Mouse (Mus musculus): ENCODE measurements around the gene Slc29a2. TPM values are rescaled to one million over a fixed set of nuclear protein-coding genes. Genes with fewer than 3 reads are reported as not detected.
A peak's percentile ranks its signal among the peaks of the same experiment; 100 is the strongest.
"Not testable (repeated sequence)": the region's sequence is repeated elsewhere in the genome, so short reads cannot be mapped to it uniquely, and the experiment has no call there.

The Slc29a2 gene
- polyA plus RNA-seq, 1 experiment, result not detected

DNA sequence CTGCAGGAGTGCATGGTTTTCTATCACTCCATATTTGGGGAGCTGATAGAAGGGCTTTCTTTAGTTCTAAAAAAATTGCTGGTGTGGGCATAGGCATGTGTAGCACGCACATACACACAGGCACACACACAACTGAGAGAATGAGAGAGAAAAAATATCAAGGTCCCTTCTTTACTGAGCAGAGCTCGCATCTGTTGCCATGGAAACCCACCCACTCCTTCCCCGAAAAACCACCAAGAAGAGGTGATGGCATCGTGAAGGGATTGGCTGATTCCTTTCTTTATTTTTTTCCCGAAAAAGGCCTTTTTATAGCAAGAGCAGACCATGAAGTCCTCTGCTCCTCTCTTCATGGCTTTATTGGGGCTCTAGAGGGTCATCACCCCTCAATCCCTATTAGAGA, 29.6 kb upstream of the Slc29a2 start:
- no peak for TF ChIP-seq CTCF (IDR thresholded peaks at IDR 0.05; ENCODE audit: insufficient read depth, low read depth, low read length)
- no peak for TF ChIP-seq POLR2A (IDR thresholded peaks at IDR 0.05; ENCODE audit: insufficient read depth, low read depth, low read length)
- Histone ChIP-seq H3K27ac (ENCODE audit: insufficient read depth, low read depth, low read length) (peak overlapping the region; percentile 100), H3K4me3 (ENCODE audit: insufficient read depth, low read depth, low read length) (no peak overlapping the region), H3K4me1 (ENCODE audit: control insufficient read depth, insufficient read depth, low read length) (peaks cover 50% of the 10 kb centered on the region)
- WGBS, result 18% methylated on average over 5 of the region's 5 CpGs

DNA sequence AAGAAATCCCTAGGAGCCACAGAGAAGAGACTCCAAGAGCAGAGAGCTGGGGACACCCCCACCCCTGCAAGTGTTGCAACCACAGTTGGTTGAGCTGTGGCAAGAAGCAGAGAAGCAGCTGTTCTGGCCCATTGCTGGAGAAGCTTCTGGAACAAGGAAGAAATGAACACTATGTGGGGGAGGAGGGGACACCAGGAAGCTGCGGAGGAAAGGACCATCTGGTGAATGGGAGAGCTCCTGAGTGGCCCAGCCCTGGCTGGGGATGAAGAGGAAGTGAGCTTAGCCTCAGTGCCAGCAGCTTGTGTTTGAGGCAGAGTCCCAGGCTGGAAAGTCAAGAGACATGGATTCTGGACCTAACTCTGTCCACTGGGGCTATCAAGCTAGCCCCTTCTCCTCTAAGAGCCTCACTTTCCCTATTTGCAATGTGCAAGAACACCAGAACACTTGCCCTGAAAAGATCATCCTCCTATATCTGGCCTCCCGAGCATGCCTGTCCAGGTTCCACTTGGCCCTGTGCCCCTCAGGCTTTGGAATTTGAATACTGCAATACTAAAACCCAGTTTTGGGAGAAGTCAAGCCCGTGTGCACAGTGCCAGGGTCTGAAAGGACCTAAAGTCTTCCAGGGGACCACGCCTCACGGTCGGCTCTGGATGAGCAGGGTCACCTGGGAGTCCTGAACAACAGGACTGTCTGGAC, 24.1 kb upstream of the Slc29a2 start:
- Histone ChIP-seq H3K4me1 (ENCODE audit: control insufficient read depth, insufficient read depth, low read length) (peaks cover 53% of the 10 kb centered on the region), H3K4me3 (ENCODE audit: insufficient read depth, low read depth, low read length) (peak overlapping the region; percentile 9), H3K27ac (ENCODE audit: insufficient read depth, low read depth, low read length) (peak overlapping the region; percentile 94; the same call in 1 of the 2 replicates)
- 66% methylated on average over 6 of the region's 6 CpGs for WGBS
- no peak for TF ChIP-seq CTCF (IDR thresholded peaks at IDR 0.05; ENCODE audit: insufficient read depth, low read depth, low read length)
- no peak for TF ChIP-seq POLR2A (IDR thresholded peaks at IDR 0.05; ENCODE audit: insufficient read depth, low read depth, low read length)

DNA sequence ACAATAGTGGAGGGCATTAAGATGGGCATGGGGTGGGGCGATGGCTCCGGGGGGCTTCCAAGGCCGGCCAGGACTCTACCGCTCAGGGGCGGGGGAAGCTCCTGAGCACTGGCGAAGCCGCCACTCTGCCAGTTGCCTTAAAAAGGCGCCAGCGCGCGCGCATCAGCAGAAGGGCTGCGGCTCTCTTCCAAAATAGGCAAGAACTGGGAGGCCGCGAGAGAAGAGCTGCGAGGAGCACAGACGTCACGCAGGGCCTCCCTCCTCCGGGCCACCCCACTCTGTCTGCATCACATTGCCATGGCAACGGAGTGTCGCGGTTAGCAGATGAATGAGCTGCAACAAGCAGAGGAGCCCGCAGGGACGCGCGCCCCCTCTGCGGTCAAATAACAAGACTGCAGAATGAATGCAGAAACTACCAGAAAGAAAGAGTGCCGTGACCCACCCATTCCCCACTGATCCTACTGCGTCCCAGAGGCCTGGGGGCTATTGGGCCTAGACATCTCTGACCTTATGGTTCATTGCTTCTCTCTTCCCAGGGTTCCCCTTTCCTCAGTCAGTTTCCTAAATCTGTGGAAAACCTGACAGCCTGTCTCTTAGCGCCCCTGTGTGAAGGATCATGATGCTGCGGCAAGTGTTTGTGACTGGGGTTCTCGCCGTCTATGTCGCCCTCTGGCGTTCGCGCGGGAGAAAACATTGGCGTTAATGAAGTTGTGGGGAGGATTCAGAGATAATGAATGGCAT, 21.8 kb upstream of the Slc29a2 start:
- TF ChIP-seq POLR2A (IDR thresholded peaks at IDR 0.05; ENCODE audit: insufficient read depth, low read depth, low read length), result peak; percentile 60; the same call in 1 of the 2 replicates
- peak; percentile 73; the same call in 1 of the 2 replicates for TF ChIP-seq CTCF (IDR thresholded peaks at IDR 0.05; ENCODE audit: insufficient read depth, low read depth, low read length)
- under 1% methylated on average over 39 of the region's 39 CpGs for WGBS
- peak overlapping the region; percentile 94 for H3K27ac ChIP-seq (ENCODE audit: insufficient read depth, low read depth, low read length)
- peaks cover 42% of the 10 kb centered on the region for H3K4me1 ChIP-seq (ENCODE audit: control insufficient read depth, insufficient read depth, low read length)
- H3K4me3 ChIP-seq (ENCODE audit: insufficient read depth, low read depth, low read length), result peak overlapping the region; percentile 36

DNA sequence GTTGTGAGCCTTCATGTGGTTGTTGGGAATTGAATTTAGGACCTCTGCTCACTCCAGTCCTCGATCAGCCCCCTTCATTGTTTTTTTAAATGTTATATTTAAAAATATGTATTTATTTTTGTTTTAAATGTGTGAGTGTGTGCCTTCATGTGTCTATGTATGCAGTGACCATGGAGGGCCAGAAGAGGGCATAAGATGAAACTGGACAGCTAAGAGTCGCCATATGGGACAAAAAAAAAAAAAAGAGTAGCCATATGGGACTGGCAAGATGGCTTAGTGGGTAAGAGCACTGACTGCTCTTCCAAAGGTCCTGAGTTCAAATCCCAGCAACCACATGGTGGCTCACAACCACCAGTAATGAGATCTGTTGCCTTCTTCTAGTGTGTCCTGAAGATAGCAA, 20.0 kb upstream of the Slc29a2 start:
- not testable (repeated sequence) for H3K27ac ChIP-seq (ENCODE audit: insufficient read depth, low read depth, low read length); H3K4me3 ChIP-seq (ENCODE audit: insufficient read depth, low read depth, low read length)
- H3K4me1 ChIP-seq (ENCODE audit: control insufficient read depth, insufficient read depth, low read length), result peaks cover 28% of the 10 kb centered on the region
- 72% methylated on average over 2 of the region's 2 CpGs for WGBS

DNA sequence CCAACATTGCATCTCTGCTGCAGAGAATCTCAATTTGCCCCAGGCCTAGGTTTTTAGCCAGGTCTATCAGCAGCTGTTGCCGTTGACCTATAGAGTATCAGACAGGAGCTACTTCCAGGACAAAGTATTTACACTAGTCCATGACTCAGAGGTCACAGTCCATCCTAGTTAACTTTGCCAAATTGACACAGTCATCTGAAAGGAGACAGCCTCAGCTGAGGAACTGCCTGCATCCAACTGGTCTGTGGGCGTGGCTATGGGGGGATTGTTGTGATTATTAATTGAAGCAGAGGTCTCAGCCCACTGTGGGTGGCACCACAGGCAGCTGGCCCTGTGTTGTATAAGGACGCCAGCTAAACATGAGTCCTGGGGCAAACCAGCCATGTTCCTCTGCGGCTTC, 18.7 kb upstream of the Slc29a2 start:
- H3K4me1 ChIP-seq (ENCODE audit: control insufficient read depth, insufficient read depth, low read length), result peaks cover 15% of the 10 kb centered on the region
- no peak overlapping the region for H3K27ac ChIP-seq (ENCODE audit: insufficient read depth, low read depth, low read length)
- WGBS, result 57% methylated on average over 4 of the region's 4 CpGs
- H3K4me3 ChIP-seq (ENCODE audit: insufficient read depth, low read depth, low read length), result no peak overlapping the region
- TF ChIP-seq CTCF (IDR thresholded peaks at IDR 0.05; ENCODE audit: insufficient read depth, low read depth, low read length) (no peak), POLR2A (IDR thresholded peaks at IDR 0.05; ENCODE audit: insufficient read depth, low read depth, low read length) (no peak)

DNA sequence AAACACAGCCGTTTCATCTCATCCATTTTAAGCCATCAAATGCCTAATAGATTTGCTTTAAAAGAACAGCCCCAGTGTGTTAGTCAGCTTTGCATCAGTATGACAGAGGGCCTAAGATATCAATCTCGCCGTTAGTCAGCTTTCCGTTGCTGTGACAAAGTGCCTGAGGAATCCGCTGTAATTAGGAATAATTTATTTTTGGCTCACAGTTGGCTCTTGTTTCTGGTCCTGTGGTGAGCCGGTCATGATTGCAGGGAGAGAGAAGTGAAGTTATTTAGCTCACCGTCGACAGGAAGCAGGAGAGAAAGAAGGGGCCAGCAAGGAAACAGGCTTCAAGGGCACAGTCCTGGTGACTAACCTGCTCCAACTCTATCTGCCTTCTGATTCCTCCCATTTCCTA, 10.5 kb upstream of the Slc29a2 start:
- TF ChIP-seq POLR2A (IDR thresholded peaks at IDR 0.05; ENCODE audit: insufficient read depth, low read depth, low read length) (no peak), CTCF (IDR thresholded peaks at IDR 0.05; ENCODE audit: insufficient read depth, low read depth, low read length) (no peak)
- no peak overlapping the region for H3K27ac ChIP-seq (ENCODE audit: insufficient read depth, low read depth, low read length)
- H3K4me1 ChIP-seq (ENCODE audit: control insufficient read depth, insufficient read depth, low read length), result peaks cover 6% of the 10 kb centered on the region
- WGBS, result 33% methylated on average over 8 of the region's 8 CpGs
- no peak overlapping the region for H3K4me3 ChIP-seq (ENCODE audit: insufficient read depth, low read depth, low read length)

DNA sequence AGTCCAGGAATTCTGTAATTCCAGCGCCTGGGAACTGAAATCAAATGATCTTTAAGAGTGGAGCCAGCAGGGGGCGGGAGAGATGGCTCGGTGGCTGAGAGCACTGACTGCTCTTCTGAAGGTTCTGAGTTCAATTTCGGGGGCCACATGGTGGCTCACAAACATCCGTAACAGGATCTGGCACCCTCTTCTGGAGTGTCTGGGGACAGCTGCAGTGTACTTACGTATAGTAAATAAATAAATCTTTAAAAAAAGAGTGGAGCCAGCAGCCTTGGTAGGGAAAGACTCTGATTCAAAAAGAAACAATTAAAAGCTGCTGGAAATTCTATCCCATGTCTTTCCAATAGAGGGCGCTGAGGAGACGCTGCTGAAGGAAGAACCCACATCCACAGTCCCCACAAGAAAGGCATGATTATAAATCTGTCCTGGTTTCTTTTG, 8.7 kb upstream of the Slc29a2 start:
- H3K4me3 ChIP-seq (ENCODE audit: insufficient read depth, low read depth, low read length), result no peak overlapping the region
- H3K27ac ChIP-seq (ENCODE audit: insufficient read depth, low read depth, low read length), result no peak overlapping the region
- WGBS, result 8% methylated on average over 8 of the region's 8 CpGs
- TF ChIP-seq POLR2A (IDR thresholded peaks at IDR 0.05; ENCODE audit: insufficient read depth, low read depth, low read length) (no peak), CTCF (IDR thresholded peaks at IDR 0.05; ENCODE audit: insufficient read depth, low read depth, low read length) (peak; percentile 34; the same call in 1 of the 2 replicates)
- H3K4me1 ChIP-seq (ENCODE audit: control insufficient read depth, insufficient read depth, low read length), result peaks cover 6% of the 10 kb centered on the region

DNA sequence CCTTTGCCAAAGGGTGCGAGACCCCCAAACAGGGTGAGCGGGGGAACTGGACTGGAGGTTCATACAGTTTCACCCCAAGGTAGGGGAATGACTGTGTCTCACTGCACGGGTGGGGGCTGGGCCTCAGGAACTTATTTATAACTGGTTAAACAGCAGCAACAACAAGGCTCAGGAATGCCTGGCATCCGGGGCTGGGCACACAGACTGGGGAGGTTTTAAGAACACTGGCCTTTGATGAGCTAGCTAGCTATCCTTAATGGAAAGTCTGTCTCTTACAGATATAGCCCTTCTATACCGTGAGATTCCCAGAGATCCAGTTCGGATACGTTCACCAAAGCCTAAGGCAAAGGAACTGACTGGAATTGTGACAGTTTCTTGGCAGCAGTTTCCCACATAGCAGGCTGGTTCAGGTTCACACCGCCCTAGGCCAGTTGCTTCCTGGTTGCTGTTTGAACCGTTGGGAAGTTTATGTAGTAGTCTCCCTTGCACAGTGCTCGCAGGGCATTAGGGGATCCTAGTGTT, 7.4 kb upstream of the Slc29a2 start:
- TF ChIP-seq POLR2A (IDR thresholded peaks at IDR 0.05; ENCODE audit: insufficient read depth, low read depth, low read length) (no peak), CTCF (IDR thresholded peaks at IDR 0.05; ENCODE audit: insufficient read depth, low read depth, low read length) (no peak)
- Histone ChIP-seq H3K27ac (ENCODE audit: insufficient read depth, low read depth, low read length) (no peak overlapping the region), H3K4me1 (ENCODE audit: control insufficient read depth, insufficient read depth, low read length) (peaks cover 6% of the 10 kb centered on the region), H3K4me3 (ENCODE audit: insufficient read depth, low read depth, low read length) (no peak overlapping the region)
- WGBS, result 30% methylated on average over 10 of the region's 10 CpGs

DNA sequence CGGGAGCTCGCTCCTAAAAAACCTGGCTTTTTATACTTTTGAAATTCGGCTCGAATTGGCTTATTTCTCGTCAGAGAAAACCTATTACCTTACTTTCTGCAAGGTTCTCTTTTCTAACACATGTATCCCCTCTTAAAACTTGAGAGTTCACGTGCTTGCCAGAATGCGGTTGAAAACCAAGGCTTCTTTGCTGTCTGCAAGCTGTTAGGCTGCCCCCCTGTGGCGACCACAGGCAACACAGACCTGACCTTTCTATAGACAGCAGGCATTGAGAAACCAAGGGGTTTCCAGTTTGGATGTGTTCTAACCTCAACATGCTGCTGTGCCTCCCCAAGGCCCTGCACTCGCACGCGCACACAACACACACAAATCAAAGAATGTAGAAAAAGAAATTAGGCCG, 6.9 kb upstream of the Slc29a2 start:
- 20% methylated on average over 12 of the region's 12 CpGs for WGBS
- TF ChIP-seq CTCF (IDR thresholded peaks at IDR 0.05; ENCODE audit: insufficient read depth, low read depth, low read length), result peak; percentile 61; the same call in 1 of the 2 replicates
- TF ChIP-seq POLR2A (IDR thresholded peaks at IDR 0.05; ENCODE audit: insufficient read depth, low read depth, low read length), result no peak
- H3K4me1 ChIP-seq (ENCODE audit: control insufficient read depth, insufficient read depth, low read length), result peaks cover 6% of the 10 kb centered on the region
- no peak overlapping the region for H3K27ac ChIP-seq (ENCODE audit: insufficient read depth, low read depth, low read length)
- H3K4me3 ChIP-seq (ENCODE audit: insufficient read depth, low read depth, low read length), result no peak overlapping the region
